Mouse (Mus musculus): ENCODE measurements at regions not wholly inside any gene's neighbourhood (a gene's known extent, or its start where the extent isn't known, plus 50 kb on each side); places are given as distances from the start of the nearest gene placed in this dataset.

GRCm38 (mm10) chr6:100100565-100101133 lies 186.6 kb downstream of the Rybp start:
- H3K4me1 ChIP-seq (ENCODE audit: control insufficient read depth, insufficient read depth, low read length), result no peaks in the 10 kb centered on the region
- 76% methylated on average over 4 of the region's 4 CpGs for WGBS
- DNase-seq, result no peak
- H3K9ac ChIP-seq (ENCODE audit: low read depth, low read length), result no peak overlapping the region
- no peak for TF ChIP-seq POLR2A (IDR thresholded peaks at IDR 0.05; ENCODE audit: insufficient read depth, low read depth, low read length)
- no peak for TF ChIP-seq CTCF (IDR thresholded peaks at IDR 0.05)
- no peak for TF ChIP-seq EP300 (IDR thresholded peaks at IDR 0.05; ENCODE audit: insufficient read depth, low read depth, low read length)
- H3K4me3 ChIP-seq, result no peak overlapping the region
- no peaks in the 10 kb centered on the region; the same call in 1 of the 2 replicates for H3K27me3 ChIP-seq (ENCODE audit: control insufficient read depth, insufficient read depth, low read length)
- intact Hi-C loops (cut with DNase I), result no loop called here
- H3K27ac ChIP-seq, result no peak overlapping the region
- H3K79me2 ChIP-seq (replicated peaks; ENCODE audit: control insufficient read depth, insufficient read depth, low read length), result no peaks in the 10 kb centered on the region
- no peaks in the 10 kb centered on the region for H3K36me3 ChIP-seq (ENCODE audit: control insufficient read depth, insufficient read depth, low read length)

- H3K36me3 ChIP-seq (ENCODE audit: control insufficient read depth, insufficient read depth, low read length), result no peaks in the 10 kb centered on the region
- no peak overlapping the region for H3K9ac ChIP-seq (ENCODE audit: low read depth, low read length)
- intact Hi-C loops (cut with DNase I), result no loop called here
- no peak for DNase-seq
- no peaks in the 10 kb centered on the region for H3K4me1 ChIP-seq (ENCODE audit: control insufficient read depth, insufficient read depth, low read length)
- no peak overlapping the region for H3K27ac ChIP-seq
- WGBS, result 80% methylated on average over 13 of the region's 13 CpGs
- no peaks in the 10 kb centered on the region; the same call in 1 of the 2 replicates for H3K27me3 ChIP-seq (ENCODE audit: control insufficient read depth, insufficient read depth, low read length)
- H3K4me3 ChIP-seq, result no peak overlapping the region
- H3K79me2 ChIP-seq (replicated peaks; ENCODE audit: control insufficient read depth, insufficient read depth, low read length), result no peaks in the 10 kb centered on the region
- TF ChIP-seq POLR2A (IDR thresholded peaks at IDR 0.05; ENCODE audit: insufficient read depth, low read depth, low read length) (no peak), EP300 (IDR thresholded peaks at IDR 0.05; ENCODE audit: insufficient read depth, low read depth, low read length) (no peak), CTCF (IDR thresholded peaks at IDR 0.05) (no peak)
Observed at GRCm38 (mm10) chr6:100096393-100097125, 190.7 kb downstream of the Rybp start.

DNA sequence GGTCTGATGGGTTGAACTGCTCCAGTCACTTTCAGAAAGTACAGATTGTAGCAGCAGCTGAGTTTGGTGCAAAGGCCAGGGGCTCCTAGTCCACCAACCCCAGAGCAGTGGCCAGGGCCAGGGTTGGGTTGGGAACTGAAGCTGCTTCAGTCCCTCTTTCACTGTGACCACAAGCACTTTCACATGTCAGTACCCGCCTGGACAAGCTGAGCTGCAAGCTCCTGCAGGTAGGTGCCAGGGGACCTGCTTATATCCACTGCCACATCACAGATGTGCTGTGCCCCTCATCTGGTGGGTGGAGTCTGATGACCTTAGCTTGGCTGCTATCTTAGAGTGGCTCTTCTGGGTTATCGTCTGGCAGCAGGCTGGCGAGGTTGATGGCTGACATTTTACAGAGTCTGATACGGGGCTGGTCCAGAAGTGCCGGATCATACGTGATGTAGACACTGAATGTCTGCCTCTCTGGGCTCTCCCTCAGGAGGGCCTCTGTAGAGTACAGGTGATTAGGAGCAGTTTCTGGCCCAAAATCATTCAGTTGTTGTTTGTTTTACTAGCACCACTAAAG lies 192.6 kb downstream of the Rybp start:
- no peak for DNase-seq
- Histone ChIP-seq H3K27ac (no peak overlapping the region), H3K9ac (ENCODE audit: low read depth, low read length) (no peak overlapping the region), H3K79me2 (replicated peaks; ENCODE audit: control insufficient read depth, insufficient read depth, low read length) (no peaks in the 10 kb centered on the region), H3K4me3 (no peak overlapping the region), H3K36me3 (ENCODE audit: control insufficient read depth, insufficient read depth, low read length) (no peaks in the 10 kb centered on the region), H3K27me3 (ENCODE audit: control insufficient read depth, insufficient read depth, low read length) (no peaks in the 10 kb centered on the region; the same call in 1 of the 2 replicates), H3K4me1 (ENCODE audit: control insufficient read depth, insufficient read depth, low read length) (no peaks in the 10 kb centered on the region)
- WGBS, result 67% methylated on average over 6 of the region's 6 CpGs
- intact Hi-C loops (cut with DNase I), result no loop called here
- no peak for TF ChIP-seq POLR2A (IDR thresholded peaks at IDR 0.05; ENCODE audit: insufficient read depth, low read depth, low read length)
- no peak for TF ChIP-seq EP300 (IDR thresholded peaks at IDR 0.05; ENCODE audit: insufficient read depth, low read depth, low read length)
- TF ChIP-seq CTCF (IDR thresholded peaks at IDR 0.05), result no peak

DNA sequence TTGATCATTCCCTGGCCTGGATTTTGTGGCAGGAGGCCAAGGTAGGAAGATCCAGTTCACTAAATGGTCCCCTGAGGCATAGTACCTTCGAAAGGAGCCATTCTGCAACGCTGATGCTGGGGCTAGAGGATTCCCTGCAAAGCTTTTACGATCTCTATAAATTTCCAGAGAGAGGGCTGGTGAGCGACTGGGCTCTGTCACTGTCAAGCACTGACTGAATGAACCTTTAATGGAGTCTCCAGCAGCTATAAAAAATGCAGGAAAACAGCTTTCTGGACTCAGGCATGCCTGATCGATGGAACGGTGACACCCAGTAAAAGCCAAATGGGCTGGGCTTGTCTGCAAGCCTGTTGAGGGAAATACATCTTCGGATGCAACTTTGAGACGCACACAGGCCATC lies 194.4 kb downstream of the Rybp start:
- no peaks in the 10 kb centered on the region for H3K79me2 ChIP-seq (replicated peaks; ENCODE audit: control insufficient read depth, insufficient read depth, low read length)
- H3K27ac ChIP-seq, result no peak overlapping the region
- H3K27me3 ChIP-seq (ENCODE audit: control insufficient read depth, insufficient read depth, low read length), result no peaks in the 10 kb centered on the region; the same call in 1 of the 2 replicates
- 65% methylated on average over 8 of the region's 8 CpGs for WGBS
- H3K9ac ChIP-seq (ENCODE audit: low read depth, low read length), result no peak overlapping the region
- TF ChIP-seq CTCF (IDR thresholded peaks at IDR 0.05) (no peak), EP300 (IDR thresholded peaks at IDR 0.05; ENCODE audit: insufficient read depth, low read depth, low read length) (no peak), POLR2A (IDR thresholded peaks at IDR 0.05; ENCODE audit: insufficient read depth, low read depth, low read length) (no peak)
- H3K4me3 ChIP-seq, result no peak overlapping the region
- no peak for DNase-seq
- H3K4me1 ChIP-seq (ENCODE audit: control insufficient read depth, insufficient read depth, low read length), result no peaks in the 10 kb centered on the region
- H3K36me3 ChIP-seq (ENCODE audit: control insufficient read depth, insufficient read depth, low read length), result no peaks in the 10 kb centered on the region
- intact Hi-C loops (cut with DNase I), result no loop called here

DNA sequence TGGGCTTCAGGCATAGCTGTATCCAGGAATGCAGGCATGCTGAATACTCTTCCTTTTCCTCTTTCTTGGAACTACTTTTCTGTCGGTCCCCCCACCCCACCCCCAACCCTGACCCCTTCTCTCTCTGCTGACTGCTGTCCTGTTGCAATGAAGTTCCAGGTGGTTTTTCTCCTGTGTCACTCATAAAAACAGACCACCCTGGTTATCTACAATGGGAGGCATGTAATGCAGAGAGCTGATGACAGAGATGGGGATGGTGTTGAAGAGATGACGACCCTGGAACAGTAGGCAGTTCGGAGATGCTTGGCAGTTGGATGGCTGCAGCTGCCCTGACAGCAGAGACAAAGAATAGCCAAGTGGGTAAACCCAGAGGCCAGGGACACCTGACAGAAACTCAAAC lies 195.5 kb downstream of the Rybp start:
- Histone ChIP-seq H3K9ac (ENCODE audit: low read depth, low read length) (no peak overlapping the region), H3K36me3 (ENCODE audit: control insufficient read depth, insufficient read depth, low read length) (no peaks in the 10 kb centered on the region), H3K79me2 (replicated peaks; ENCODE audit: control insufficient read depth, insufficient read depth, low read length) (no peaks in the 10 kb centered on the region), H3K27ac (no peak overlapping the region), H3K27me3 (ENCODE audit: control insufficient read depth, insufficient read depth, low read length) (no peaks in the 10 kb centered on the region; the same call in 1 of the 2 replicates), H3K4me1 (ENCODE audit: control insufficient read depth, insufficient read depth, low read length) (no peaks in the 10 kb centered on the region), H3K4me3 (no peak overlapping the region)
- intact Hi-C loops (cut with DNase I), result no loop called here
- DNase-seq, result no peak
- TF ChIP-seq CTCF (IDR thresholded peaks at IDR 0.05), result no peak
- TF ChIP-seq POLR2A (IDR thresholded peaks at IDR 0.05; ENCODE audit: insufficient read depth, low read depth, low read length), result no peak
- TF ChIP-seq EP300 (IDR thresholded peaks at IDR 0.05; ENCODE audit: insufficient read depth, low read depth, low read length), result no peak
- 74% methylated on average over 3 of the region's 3 CpGs for WGBS

DNA sequence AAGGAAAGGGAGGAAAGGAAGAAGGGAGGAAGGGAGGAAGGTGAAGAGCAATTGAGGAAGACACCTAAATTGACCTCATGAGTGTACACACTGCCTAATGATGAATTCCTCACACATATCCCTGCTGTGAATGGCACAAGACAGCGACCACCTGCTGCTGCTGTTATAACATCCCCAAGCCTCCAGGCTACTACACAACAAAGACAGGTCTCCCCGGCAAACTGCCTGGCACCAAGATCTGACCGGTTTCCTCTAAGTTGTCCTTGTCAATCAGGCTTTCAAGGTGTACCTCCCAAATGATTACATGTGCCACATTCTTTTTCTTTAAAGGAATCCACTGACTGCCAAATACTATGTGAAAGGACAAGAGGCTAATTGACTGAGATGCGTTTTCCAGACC lies 198.7 kb downstream of the Rybp start:
- H3K27me3 ChIP-seq (ENCODE audit: control insufficient read depth, insufficient read depth, low read length), result no peaks in the 10 kb centered on the region; the same call in 1 of the 2 replicates
- TF ChIP-seq POLR2A (IDR thresholded peaks at IDR 0.05; ENCODE audit: insufficient read depth, low read depth, low read length) (no peak), EP300 (IDR thresholded peaks at IDR 0.05; ENCODE audit: insufficient read depth, low read depth, low read length) (no peak), CTCF (IDR thresholded peaks at IDR 0.05) (no peak)
- H3K4me3 ChIP-seq, result no peak overlapping the region
- intact Hi-C loops (cut with DNase I), result no loop called here
- no peaks in the 10 kb centered on the region for H3K4me1 ChIP-seq (ENCODE audit: control insufficient read depth, insufficient read depth, low read length)
- H3K36me3 ChIP-seq (ENCODE audit: control insufficient read depth, insufficient read depth, low read length), result no peaks in the 10 kb centered on the region
- no peak for DNase-seq
- H3K79me2 ChIP-seq (replicated peaks; ENCODE audit: control insufficient read depth, insufficient read depth, low read length), result no peaks in the 10 kb centered on the region
- no peak overlapping the region for H3K27ac ChIP-seq
- whole genome bisulfite sequencing, result 77% methylated on average over 4 of the region's 4 CpGs
- no peak overlapping the region for H3K9ac ChIP-seq (ENCODE audit: low read depth, low read length)
